Mouse (Mus musculus): ENCODE results near the gene Serpina3j. TPM values are rescaled to one million over a fixed set of nuclear protein-coding genes. Genes with fewer than 3 reads are reported as not detected.
A peak's percentile ranks its signal among the peaks of the same experiment; 100 is the strongest.
"Not testable (repeated sequence)": the region's sequence is repeated elsewhere in the genome, so short reads cannot be mapped to it uniquely, and the experiment has no call there.

Serpina3j gene
- not detected for total RNA-seq (2021)
- long read RNA-seq, experiment 1: 0 reads
- long read RNA-seq, experiment 2: 0 reads

DNA sequence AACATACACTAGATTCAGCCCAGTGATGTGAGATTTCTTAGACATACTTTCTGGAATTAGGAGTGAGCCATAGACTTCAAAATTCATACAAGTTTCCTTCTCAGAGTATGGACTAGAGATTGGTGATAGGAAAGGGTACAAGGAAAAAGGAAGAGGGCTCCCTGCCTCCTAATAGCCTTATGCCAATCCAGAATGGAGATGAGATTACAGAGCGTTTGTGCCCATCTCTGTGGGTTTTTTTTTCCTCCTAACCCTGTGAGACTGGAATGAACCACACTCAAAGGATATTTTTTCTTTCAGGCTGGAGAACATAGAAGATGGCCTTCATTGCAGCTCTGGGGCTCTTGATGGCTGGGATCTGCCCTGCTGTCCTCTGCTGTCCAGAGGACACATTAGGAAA lies at the start of gene Serpina3j:
Gene Serpina3j, plus strand, starts transcription at position 301 of the 400 bp plus-strand sequence.
- no peak for DNase-seq

DNA sequence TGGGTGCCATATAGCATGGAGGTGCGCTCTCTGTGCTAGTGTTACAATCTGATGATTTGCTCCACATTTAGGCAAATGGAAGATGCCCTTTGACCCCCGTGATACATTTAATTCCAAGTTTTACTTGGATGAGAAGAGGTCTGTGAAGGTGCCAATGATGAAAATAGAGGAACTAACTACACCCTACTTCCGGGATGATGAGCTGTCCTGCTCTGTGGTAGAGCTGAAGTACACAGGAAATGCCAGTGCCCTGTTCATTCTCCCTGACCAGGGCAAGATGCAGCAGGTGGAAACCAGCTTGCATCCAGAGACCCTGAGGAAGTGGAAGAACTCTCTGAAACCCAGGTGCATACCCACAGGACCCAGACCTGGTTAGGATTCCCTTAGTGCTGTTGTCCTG lies 48.0 kb upstream of the Serpina3j start:
- no peak for DNase-seq

DNA sequence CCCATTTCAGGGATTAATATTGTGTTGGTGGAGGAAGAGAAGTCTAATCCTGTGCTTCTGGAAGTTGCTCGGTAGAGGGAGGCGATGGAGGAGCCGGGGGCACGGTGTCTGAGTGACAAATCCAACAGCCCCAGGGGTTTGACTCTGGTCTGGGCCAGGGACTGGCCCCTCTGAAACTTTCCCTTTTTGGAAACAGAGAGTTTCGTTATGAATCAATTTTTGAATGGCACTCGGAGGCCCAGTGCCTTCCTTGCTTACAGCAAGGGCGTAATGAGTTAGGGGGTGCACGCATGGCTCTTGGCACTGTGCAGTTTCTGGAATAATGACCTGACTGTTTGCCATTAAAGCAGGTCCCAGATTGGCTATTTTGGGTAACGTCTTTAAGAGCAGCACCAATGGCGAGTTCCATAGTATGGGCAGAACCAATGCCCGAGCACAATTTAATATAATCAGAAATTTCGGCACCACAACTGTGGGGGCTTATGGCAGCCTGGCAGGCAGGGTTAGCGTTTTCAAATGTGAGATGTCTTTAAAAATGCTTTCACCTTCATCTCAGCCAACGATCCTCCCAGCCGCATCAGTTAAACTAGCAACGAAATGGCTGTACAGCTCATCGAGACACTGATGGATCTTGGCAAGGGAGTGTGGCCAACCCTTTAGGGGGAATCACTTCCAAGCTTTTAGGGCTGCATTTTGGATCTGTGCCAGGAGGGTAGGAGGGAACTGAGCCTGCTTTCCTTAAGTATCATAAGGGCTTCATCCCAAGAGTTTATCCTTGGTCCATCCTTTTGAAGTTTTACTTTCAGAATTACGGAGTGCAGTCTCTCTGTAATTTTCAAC lies 35.9 kb upstream of the Serpina3j start:
- DNase-seq: no peak

DNA sequence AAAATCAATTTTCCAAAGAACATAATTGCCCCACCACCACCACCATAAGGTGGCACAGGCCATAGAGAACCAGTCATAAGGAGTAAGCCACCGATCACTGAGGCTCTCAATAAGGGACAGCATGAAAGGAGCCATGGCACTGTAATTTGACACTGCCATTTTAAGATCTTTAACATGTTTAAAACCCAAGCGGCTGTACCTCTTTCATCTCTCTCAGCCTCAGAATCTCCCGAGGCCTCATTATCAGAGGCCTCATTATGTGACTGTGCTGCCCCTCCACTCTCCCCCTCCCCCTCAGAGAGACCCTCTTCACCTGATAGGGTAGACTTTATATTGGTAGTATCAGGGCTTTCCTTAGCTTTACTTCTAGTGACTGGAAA lies 35.3 kb upstream of the Serpina3j start:
- DNase-seq: no peak

- no peak for DNase-seq
Measured at GRCm38 (mm10) chr12:104283380-104283779, 31.0 kb upstream of the Serpina3j start.

DNA sequence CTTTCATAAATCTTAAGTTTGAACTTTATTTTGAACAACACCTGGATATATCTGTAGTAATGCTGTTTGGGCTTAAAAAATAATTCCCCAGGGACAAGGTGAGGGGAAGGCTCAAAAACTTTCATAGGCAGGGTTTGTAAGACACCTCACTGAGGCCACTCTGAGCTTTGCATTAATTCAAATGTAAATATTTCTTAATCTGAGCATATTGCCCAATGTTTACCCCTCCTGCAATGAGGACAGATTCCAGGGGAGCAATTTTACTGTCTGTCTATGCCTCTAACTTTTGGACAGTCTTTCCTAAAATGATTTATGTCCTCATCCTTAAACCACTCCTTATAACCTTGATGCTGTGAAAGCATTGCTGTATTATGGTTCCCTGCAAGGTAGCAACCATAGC lies 26.0 kb upstream of the Serpina3j start:
- DNase-seq: no peak

GRCm38 (mm10) chr12:104289872-104290271 lies 24.5 kb upstream of the Serpina3j start:
- no peak for DNase-seq

DNA sequence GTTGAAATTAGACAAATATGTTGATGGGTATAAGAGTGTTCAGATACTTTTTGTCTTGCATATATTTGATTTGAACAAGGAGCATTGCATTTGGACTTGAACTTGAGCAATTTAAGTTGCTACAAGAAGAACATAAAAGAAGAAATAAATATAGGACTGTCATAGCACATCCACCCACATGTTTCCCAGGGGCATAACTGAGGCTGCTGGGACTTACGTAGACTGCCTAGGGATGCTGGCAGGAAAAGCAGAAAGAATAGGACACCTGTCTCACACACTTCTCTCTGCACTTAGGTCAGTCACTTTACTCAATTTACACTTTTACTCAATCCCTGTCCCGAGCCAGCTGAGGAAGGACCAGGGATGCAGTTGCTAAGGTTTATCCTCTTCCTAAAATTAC lies 20.4 kb upstream of the Serpina3j start:
- no peak for DNase-seq

DNA sequence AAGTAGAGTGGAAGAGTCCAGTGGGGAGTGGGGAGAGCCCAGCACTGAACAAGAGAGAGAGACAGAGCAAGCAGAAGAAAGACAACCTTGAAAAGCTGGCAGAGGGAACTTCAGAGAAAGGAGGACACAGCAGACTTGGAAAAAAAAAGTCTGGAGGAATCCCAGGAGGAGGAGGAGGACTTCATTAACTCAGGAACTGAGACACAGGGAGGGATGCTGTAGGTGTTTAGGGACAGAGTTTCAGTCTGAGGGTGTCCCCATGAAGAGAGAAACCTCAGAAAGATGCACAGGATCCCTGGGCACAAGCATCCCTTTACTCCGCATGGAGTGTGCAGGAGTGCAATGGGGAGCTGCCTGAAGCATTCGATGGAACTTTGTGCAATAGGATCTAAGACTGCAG lies 16.3 kb upstream of the Serpina3j start:
- DNase-seq: no peak

DNA sequence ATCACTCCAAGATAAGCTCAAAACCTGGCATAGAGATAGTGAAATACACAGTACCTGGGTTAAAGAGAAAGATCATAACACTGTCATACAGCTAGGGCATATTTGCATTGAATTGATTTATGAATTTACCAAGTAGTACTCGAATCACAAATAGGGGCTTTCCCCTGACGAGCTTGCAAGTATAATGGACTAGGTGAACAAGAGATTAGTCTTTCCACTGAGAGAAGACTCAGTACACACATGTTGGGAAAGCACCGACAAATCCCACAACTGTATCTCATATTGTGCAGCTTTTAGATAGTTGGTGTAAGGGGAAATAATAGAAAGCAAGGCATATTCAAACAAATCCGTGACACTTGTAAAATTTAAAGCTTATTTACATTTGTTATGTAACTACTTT lies 8.4 kb upstream of the Serpina3j start:
- no peak for DNase-seq

DNA sequence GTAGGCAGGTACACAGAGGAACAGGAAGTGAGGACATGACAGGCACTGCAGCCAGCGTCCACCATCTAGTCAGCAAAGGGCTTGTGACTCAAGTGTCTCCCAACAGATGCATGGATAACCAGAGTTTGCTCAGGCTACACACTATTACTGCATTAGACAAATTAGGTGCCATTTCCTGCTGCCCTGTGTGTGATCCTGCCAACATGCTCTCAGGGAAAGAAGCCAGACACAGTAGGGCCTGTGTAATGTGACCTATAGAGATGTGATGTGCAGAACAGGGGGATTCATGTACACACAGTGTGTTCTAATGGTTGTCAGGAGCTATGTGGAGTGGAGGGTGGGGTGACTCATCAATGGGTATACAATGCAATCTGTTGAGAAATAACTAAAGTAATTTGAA lies 8.1 kb downstream of the Serpina3j start:
- DNase-seq: no peak

DNA sequence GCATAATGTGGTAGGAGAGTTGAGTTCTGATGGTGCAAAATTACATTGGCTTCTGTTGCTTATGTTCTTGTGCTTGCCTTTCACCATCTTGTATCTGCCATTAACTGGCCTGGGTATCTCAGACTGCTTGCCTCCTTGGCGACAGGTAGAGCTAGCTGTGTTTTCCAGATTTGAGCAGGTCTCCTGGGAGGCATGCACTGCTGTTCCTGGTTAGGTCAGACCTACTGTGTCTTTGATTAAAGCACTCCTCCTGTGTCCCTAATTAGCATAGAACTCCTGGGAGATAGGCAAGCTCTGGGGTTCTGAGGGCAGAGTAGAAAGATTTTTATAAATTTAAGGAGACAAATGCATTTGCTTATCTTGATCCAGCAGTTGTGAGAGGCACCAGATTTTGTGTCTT lies 17.3 kb downstream of the Serpina3j start:
- no peak for DNase-seq

GRCm38 (mm10) chr12:104336873-104337272 lies 22.5 kb downstream of the Serpina3j start:
- not testable (repeated sequence) for DNase-seq

DNA sequence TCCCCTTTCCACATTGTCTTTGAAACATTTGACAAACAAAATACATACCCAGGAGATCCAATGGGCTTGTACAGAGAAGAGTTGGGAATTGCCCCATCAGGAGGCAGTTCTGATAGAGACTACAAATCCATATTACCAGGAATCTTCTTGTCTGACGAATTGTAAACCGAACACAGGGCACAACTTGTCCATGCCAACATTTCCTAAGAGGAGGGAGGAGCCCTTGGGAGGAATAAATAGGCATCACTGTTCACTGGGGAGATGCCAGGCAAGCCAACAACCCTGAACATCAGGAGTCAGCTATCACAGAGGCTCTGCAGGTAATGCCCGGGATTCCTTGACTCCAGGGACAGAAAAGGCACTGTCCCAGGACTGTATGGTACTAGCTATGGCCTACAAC lies 23.9 kb downstream of the Serpina3j start, which contains the start of the genes Serpina3k and Serpina3m:
Gene Serpina3k, plus strand, starts transcription at position 261 of the 400 bp plus-strand sequence.
Gene Serpina3m, plus strand, starts transcription at position 261 of the 400 bp plus-strand sequence.
- DNase-seq: not testable (repeated sequence)

DNA sequence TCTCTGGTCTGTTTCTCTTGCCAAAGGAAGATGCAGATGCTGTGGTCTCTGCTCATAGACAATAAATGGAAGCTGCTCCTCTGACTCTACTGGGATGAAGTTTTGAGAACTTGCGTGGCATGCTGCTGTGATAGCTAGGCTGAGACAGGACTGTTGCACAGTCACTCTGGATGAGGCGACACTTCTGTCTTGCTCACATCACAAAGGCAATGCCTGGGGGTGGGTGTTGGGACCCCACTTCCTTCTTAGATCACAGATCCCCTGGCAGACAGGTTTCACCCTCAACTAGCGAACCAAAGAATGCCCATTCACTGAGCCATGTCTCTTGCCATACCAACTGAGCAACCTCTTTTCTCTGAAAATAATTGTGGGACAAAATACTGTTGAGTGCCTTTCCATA lies 24.4 kb downstream of the Serpina3j start:
- no peak for DNase-seq

DNA sequence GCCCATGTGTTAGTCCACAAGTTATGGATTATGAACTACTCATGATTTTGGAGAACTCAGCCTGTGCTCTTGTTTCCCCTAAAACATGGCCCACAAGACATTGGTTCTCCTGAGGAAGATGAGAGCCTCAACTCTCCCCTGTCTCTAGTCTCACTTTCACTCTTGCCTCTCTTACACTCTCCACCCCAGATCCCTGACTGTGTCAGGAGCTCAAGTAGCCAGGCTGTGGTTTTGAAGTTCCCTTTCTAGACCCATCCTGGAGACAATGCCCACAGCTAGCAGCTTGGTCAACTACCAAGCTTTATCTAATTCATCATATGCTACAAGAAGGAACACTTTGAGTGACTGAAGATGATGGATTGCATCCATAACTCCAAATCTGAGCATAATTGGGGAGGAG lies 28.1 kb downstream of the Serpina3j start:
- DNase-seq: not testable (repeated sequence)

DNA sequence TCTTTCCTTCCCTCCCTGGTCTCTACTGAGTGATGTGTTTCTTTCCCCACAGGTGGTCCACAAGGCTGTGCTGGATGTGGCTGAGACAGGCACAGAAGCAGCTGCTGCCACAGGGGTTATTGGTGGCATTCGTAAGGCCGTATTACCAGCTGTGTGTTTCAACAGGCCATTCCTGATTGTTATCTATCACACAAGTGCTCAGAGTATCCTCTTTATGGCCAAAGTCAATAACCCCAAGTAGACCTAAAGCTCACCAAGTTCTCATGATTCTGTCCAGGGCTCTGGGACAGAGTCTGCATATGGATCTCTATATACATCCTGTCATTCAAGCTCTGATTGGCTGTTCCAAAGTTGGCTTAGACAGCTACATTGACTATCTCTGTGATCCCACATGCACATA lies 30.8 kb downstream of the Serpina3j start:
- DNase-seq: no peak

DNA sequence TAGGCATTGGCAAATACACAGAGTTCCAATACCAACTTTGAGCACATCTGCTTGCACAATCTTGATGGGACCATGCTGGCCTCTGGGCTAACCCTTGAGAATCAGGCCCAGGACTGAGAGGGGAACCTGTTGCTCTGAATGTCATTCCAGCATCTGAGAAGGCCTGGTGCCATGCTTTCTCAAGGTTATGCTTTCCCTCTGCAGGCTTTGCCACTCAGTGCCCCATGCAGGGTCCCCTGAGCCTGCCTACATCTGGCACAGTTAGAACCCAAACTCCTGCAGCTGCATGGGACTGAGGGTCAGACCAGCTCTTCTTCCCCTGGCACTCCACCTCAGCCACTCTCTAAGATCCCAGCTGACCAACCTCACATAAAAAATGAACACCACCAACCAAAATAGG lies 31.4 kb downstream of the Serpina3j start:
- DNase-seq: no peak

GRCm38 (mm10) chr12:104347091-104347490 lies 32.7 kb downstream of the Serpina3j start:
- DNase-seq: no peak

DNA sequence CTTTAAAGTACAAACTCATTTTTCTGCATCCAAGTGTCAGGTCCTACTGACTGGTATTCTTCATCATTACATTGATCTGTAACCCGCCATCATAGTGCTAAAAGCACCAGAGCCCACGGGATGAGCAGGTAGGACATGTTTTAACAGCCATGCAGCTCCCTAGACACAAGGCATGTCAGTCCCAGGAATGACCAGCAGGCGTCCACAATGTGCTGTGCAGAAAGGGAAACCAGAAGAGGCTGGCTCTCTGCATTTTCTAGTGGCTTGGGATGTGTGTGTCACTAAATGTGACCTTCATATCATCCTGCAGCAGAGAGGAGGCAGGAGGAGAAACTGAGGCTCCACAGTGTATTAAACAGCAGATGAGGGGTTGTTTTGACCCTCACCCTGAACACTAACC lies 37.5 kb downstream of the Serpina3j start:
- DNase-seq: peak; percentile 31

- DNase-seq: no peak
Measured at GRCm38 (mm10) chr12:104356006-104356405, 41.7 kb downstream of the Serpina3j start.

DNA sequence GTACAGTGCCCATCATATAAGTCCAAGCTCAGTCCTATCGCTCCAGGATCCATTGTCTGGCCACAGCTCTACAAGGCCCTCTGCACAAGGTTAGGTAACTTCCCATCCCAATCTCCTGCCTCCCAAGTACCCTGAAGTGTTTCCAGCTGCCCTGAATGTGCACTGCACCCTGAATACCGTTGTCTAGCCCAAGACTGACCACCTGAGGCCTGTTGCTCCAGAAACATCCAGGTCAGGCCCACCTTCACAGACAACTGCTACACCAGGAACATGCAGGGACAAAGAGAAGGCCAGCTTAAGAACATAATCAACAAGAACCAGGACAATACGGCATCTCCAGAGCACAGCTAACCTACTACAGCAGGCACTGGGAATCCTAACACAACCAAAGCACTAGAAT lies 55.6 kb downstream of the Serpina3j start:
- DNase-seq: no peak
